Mouse (Mus musculus): Measurements from ENCODE around the gene Copa.
A peak's percentile ranks its signal among the peaks of the same experiment; 100 is the strongest.

The Copa gene

DNA sequence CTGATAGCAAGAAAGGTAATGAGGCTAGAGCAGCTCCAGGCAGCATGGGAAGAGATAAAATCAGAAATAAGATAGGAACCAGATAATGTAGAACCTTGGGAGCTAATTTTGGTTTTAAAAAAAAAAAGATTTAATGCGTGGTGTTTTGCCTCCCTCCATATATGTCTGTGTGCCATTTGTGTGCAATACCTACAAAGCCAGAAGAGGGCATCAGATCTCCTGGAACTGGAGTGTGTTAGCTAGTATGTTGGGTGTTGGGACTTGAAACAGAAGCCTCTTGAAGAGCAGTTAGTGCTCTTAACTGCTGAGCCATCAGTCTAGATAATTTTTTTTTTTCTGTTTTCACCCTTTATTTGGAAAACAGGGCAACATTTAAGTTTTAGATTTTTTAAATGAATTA lies 61.2 kb downstream of the Copa start:
- DNase-seq (ENCODE audit: low spot score), result no peak

DNA sequence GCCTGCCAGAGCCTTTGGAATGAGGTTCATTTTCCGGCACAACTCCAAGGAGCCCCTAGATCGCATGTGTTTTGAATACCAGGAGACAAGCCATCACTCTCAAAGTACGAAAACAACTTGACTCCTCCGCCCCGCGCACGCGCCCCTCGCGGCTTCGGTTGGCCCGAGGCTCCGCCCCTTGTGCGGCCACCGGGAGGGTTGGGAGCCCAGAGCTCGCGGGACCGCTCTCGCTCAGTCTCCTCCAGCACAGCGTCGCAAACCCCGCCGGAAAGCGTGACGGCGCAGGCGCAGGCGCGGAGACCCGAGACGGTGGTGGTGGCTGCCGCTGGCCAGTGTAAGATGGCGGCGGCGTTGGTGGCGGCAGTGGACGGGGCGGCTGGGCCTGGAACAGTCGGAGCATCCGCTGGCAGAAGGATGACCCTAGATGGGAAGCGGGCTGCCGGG lies 65.5 kb downstream of the Copa start, which contains the start of gene Dcaf8:
Gene Dcaf8 (plus strand): TSS at position 250 of the 444 bp plus-strand sequence.
- DNase-seq (ENCODE audit: low spot score), result peak; percentile 90

DNA sequence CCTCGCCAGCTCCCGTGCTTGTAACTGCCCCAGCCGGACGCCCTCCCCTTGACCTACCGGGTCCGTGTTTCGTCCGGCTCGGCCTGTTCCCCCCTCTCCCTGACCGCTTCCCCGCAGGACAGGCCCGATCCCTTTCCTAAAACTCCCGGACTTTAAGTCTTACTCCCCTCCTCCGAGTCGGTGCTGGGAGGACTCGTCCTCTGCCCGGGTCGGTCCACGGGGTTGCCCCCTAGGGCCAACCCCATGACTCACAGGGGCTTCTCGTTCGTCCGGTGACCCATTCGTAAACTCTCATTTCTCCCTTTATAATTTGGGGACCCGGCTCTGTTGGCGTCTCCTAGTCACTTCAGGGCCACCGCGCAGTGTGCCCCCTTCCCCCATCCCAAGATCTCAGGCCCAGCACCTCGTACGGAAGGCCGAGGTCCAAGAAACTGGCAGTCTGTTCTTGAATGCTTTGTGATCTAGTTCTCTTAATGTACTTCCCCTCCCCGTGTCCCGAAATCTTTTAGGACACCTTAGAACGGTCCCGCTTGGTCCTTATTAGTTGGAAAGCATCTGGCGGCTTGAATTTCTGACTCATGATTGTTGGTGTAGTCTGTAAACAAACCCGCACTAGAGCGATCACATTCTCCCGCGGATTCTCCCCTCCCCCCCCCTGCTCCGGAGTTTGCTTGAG lies 66.1 kb downstream of the Copa start:
- DNase-seq (ENCODE audit: low spot score), result no peak

DNA sequence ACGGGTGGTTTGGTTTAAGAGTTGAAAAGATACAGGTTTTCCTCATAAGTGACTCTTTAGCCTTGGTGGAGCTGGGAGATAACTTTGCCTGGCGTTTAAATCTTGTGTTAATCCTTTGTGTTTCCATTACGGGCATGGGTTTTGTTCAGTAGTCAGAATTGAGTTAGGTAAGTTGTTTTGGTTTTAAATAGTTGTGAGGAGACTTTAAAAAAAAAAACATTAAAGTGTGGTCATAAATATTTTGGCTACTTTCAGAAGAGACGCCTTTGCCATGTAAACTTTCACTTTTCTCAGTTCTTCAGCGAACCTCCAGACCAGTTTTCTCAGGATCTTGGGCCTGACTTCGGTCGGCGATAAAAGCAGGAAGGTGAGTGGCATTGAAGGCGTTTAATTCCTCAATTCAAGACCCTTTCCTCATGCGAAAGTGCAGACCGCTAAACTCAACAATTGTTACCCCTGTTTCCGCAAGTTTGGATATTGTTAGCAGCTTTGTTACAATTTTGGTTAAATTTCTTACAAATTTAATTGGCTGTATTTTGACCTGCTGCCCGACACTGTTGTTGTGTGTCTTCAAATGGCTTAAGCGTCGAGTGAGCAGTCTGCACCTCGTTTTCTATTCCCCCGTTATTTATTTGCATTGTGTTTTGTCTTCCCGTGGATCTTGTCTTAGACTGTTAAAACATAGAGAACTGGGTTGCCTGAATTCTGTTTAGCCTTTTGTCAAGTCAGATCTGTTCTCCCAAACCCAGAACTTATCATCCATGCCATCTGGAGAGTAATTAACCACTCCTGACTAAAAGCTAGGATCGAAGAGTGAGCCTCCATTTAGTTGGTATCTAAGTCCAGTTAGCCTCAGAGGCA lies 66.9 kb downstream of the Copa start:
- DNase-seq (ENCODE audit: low spot score), result no peak

DNA sequence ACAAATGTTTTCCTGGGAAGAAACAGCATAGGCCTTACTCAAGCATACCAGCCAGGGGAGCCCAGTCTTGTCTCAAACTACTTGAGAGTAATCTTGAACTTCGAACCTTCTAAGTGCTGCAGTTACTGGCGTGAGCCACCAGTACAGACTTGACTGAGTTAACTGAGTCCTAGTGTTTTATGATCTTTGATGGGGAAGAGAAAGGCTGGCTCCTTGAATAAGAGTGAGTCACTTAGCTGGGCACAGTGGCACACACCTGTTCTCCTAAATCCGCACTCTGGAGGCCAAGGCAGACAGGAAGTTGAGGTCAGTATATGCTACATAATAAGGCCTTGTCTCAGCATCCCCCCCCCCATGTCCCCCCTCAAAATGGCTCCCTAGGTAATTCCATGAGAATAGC lies 72.2 kb downstream of the Copa start:
- no peak for DNase-seq (ENCODE audit: low spot score)

DNA sequence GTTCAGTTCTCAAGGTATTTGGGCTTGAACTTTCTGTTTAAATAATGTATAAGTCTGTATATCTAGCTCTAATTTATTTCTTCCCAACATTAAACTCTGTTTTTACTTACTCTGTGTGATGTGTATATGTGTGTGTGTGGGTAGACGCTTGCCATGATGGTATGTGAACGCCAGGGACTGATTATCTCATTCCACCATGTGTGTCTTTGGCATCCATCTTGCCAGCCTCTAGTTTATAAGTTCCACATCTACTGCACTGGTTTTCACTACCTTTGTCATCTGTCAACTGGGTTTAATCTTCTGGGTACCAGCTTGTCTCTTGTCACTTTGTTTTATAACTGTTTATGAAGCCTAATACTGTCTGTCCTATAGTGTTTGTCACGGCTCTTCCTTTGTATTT lies 73.2 kb downstream of the Copa start:
- DNase-seq (ENCODE audit: low spot score), result no peak

DNA sequence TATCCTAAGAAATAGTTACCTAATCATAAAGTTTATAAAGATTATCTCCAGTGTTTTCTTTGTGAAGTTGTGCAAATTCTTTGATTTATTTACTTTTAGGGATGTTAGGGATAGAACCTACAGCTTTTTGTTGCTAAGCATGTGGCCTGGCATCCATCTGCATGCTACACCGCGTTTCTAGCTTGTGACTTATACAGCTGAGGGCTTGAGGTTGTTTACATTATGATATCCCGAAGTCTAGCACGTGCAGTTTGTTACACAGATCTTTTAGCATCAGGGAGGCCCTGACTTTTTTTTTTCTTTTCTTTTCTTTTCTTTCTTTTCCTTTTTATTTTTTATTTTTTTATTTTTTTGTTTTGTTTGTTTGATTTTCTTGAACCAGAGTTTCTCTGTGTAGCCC lies 77.6 kb downstream of the Copa start:
- DNase-seq (ENCODE audit: low spot score), result no peak

DNA sequence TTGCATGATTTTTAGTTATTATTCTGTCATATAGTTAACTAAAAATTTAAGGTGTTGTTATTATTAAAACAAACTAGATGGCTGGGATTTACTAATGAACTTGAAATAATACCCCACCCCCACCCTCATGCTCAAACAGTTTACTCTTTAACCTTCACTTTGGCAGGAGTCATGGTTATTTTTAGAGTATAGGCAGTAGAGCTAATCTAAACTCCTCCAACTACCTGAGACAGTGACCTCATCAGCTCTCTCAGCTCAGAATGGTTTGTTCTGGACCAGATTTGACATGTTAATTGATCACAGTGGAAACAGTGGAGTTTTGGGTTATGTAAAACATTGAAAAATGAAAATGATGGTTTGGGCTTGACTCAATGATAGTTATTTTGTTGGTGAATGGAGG lies 78.2 kb downstream of the Copa start:
- no peak for DNase-seq (ENCODE audit: low spot score)

DNA sequence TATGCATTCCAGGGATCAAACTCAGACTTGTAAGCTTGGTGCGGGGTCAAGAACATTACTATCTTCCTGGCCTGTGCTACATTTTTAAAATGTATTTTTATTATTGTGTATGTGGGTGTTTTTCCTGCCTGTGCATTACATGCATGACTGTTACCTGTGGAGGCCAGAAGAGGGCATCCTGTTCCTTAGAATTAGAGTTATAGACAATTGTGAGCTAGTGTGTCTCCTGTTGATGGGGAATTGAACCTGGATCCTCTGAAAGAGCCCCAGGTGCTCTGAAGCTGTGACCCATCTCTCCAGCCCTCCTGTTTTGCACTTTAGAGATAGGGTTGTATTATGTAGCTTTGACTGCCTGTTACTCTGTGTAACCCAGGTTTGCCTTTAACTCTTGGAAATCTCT lies 79.7 kb downstream of the Copa start:
- no peak for DNase-seq (ENCODE audit: low spot score)

DNA sequence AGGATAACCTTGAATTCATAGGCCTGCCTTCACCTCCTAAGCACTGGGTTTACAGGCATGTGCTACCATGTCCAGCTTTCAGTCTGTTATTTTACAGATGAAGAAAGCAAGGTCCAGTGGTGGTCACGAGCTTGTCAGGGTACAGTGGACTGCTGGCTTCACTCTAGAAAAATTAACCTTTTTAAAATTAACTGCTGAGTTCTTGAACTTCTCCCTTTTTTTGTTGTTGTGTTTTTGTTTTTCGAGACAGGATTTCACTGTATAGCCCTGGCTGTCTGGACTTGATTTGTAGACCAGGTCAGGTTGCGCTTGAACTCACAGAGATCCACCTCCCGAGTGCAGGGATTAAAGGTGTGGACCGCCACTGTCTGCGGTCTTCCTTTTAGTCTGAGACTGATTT lies 80.6 kb downstream of the Copa start:
- DNase-seq (ENCODE audit: low spot score), result no peak

DNA sequence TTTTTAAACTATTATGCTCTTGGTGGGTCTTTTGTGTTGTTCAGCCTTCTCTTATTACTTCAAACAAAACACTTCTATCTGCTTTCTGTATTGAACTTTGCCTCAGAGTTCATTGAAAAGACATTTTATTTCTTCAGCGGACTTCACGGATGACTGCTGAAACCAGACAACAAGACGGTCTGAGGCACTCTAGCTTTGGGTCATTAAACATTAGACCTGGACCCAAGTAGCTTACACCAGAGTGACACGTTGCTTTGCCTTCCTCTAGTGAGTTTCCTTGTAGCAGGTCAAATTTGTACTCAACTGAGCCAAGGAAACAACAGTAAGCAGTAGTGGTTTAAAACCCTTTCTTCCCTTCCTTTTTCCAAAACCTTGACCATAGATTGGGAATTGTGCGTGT lies 85.6 kb downstream of the Copa start:
- no peak for DNase-seq (ENCODE audit: low spot score)

DNA sequence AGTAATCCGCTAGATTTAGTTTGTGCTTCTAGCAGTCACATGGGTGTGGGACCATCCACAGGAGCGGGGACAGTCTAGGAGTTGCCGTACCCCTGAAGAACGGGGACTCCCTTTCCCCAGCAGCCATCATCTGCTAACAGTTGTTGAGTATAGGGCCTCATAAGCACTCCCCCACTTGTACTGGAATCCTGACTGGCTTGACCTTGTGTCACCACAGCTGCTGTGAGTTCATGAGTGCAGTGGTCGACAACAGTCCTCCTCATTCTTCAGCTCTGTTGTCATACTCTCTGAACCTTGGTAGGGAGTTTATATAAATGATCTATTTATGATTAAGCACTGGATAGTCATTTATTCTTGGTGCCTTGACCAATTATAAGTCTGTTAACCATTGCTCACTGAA lies 87.5 kb downstream of the Copa start:
- no peak for DNase-seq (ENCODE audit: low spot score)
